Comparison of ENCODE assay signal across 8 mouse cellular contexts in the genomic region with DNA sequence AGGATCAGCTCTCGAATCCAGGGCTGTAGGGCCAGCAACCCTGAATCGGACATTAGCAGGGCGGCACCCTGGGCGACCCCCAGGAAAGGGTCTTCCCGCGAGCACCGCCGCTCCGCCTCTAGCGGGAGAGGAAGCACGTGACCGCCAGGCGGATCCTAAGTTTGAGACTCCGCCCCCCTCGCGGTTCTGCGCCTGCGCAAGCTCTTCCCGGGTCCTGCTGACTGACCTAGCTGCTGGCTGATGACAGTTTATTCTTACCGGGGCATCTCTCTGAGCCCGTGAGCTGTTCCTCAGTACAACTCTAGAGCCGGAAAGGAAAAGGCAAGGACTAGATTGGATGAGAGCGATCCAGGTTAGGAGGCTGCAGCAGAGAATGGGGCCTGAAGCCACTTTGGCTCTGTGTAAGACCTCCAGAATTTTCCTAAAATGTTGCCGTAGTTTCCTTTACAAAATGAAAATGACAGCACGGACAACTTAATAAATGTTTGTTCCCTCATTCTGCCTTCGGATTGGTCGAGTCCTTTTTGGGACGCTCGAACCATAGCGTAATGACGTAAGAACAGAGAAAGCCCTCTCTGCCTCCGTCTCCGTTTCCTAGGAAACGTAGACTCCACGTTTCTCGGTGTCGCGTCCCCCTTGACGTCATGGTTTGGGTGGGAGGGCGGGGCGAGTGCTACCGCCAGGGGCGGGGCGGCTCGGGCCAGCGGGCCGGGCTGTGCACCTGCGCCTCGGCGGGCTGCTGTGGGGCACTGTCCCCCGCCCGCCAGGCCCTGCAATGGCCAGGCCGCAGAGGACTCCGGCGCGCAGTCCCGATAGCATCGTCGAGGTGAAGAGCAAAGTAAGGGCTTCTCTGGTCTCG. TPM values are rescaled to one million over a fixed set of nuclear protein-coding genes. Genes with fewer than 3 reads are reported as not detected.
A peak's percentile ranks its signal among the peaks of the same experiment; 100 is the strongest.
DNase-seq lines count a peak whose midpoint lies in the region; ATAC-seq and TF ChIP-seq lines count a peak whose summit lies in the region.

A gene (minus strand): TSS at position 137 of the 859 bp plus-strand sequence.
A gene (plus strand): TSS at position 183 of the 859 bp plus-strand sequence.

- H3K9me3 ChIP-seq in MEL (replicated peaks; ENCODE audit: insufficient read depth, low read length) = no peaks in the 10 kb centered on the region
- H3K9me3 ChIP-seq in lung, embryonic 16.5 days (ENCODE audit: control insufficient read depth, low read length) = no peaks in the 10 kb centered on the region

- H3K9ac ChIP-seq in MEL (ENCODE audit: control insufficient read depth, low read depth, low read length, poor library complexity, severe bottlenecking) = peak within 1 kb of the TSS; percentile 92
- H3K9ac ChIP-seq in lung, embryonic 16.5 days (ENCODE audit: low read length) = peak within 1 kb of the TSS; percentile 77

- H3K79me2 ChIP-seq in MEL (ENCODE audit: control insufficient read depth, insufficient read depth, low read length, poor library complexity) = peaks cover 5% of the 10 kb centered on the region

- no peak for TF ChIP-seq EP300 in MEL (IDR thresholded peaks at IDR 0.05; ENCODE audit: low read depth in 1 of 2, low read length in 2 of 2)

- H3K36me3 ChIP-seq in MEL (ENCODE audit: control insufficient read depth in 1 of 2, insufficient read depth in 2 of 2, low read length in 2 of 2) = peaks cover 0 to 3% of the 10 kb centered on the region in 2 experiments; a peak in 2 of 4 replicates
- H3K36me3 ChIP-seq in lung, embryonic 16.5 days (ENCODE audit: control insufficient read depth, insufficient read depth, low read length) = peaks cover 11% of the 10 kb centered on the region

- peak in 1 of 2 experiments; percentile 74; a peak in 3 of 4 replicates for TF ChIP-seq POLR2A in MEL (IDR thresholded peaks at IDR 0.05; ENCODE audit: control insufficient read depth in 1 of 2, insufficient read depth in 1 of 2, low read depth in 1 of 2, low read length in 2 of 2, poor library complexity in 1 of 2)
- peak; percentile 85 for TF ChIP-seq POLR2A in cerebellum, adult 2 months (IDR thresholded peaks at IDR 0.05; ENCODE audit: borderline replicate concordance, insufficient read depth, low read length)

- peak; percentile 71 to 78 for ATAC-seq in hematopoietic stem cell, adult 5-6 weeks (replicated peaks in 1 of 2; ENCODE audit: insufficient read depth in 1 of 2, low FRiP score in 2 of 2, low TSS enrichment in 1 of 2, low read depth in 1 of 2, poor library complexity in 2 of 2, severe bottlenecking in 2 of 2)
- ATAC-seq in lung, embryonic 16.5 days (ENCODE audit: low read depth) = peak; percentile 87

- WGBS in cerebellum, adult 2 months = under 1% methylated on average over 60 of the region's 60 CpGs
- WGBS in lung, embryonic 16.5 days = under 1% methylated on average over 60 of the region's 60 CpGs

- peaks cover 2 to 10% of the 10 kb centered on the region in 2 experiments; a peak in 3 of 4 replicates for H3K4me1 ChIP-seq in MEL (ENCODE audit: control insufficient read depth in 1 of 2, insufficient read depth in 2 of 2, low read length in 2 of 2)
- peaks cover 45% of the 10 kb centered on the region for H3K4me1 ChIP-seq in cerebellum, adult 2 months (ENCODE audit: control insufficient read depth, insufficient read depth, low read length)
- H3K4me1 ChIP-seq in lung, embryonic 16.5 days (replicated peaks; ENCODE audit: control insufficient read depth, insufficient read depth, low read length) = peaks cover 15% of the 10 kb centered on the region

- peak; percentile 95 for DNase-seq in MEL (ENCODE audit: low read depth, low spot score)
- DNase-seq in cerebellum, adult 2 months = peak; percentile 93 to 96
- DNase-seq in forelimb bud, embryonic 11.5 days (ENCODE audit: low read depth, low spot score) = peak; percentile 95
- peak; percentile 88 for DNase-seq in layer of hippocampus, adult 9-10 months (ENCODE audit: low spot score)
- peak; percentile 90 for DNase-seq in ovary, postnatal 10 days (ENCODE audit: low spot score)
- DNase-seq in thymus, postnatal 10 days (ENCODE audit: low spot score in 2 of 2) = peak; percentile 89 to 98

- no peak for TF ChIP-seq CTCF in MEL (IDR thresholded peaks at IDR 0.05 in 2 of 3, conservative IDR thresholded peaks at IDR 0.05 in 1 of 3; ENCODE audit: control insufficient read depth in 1 of 3, insufficient read depth in 1 of 3, low read depth in 2 of 3, low read length in 3 of 3, poor library complexity in 1 of 3, severe bottlenecking in 1 of 3)
- no peak for TF ChIP-seq CTCF in cerebellum, adult 2 months (IDR thresholded peaks at IDR 0.05; ENCODE audit: borderline replicate concordance, insufficient read depth, low read depth, low read length)

- peak within 1 kb of the TSS; percentile 80 to 95 for H3K4me3 ChIP-seq in MEL (ENCODE audit: control insufficient read depth in 1 of 2, insufficient read depth in 1 of 2, low read depth in 2 of 2, low read length in 2 of 2)
- peak within 1 kb of the TSS; percentile 99 for H3K4me3 ChIP-seq in cerebellum, adult 2 months (replicated peaks; ENCODE audit: insufficient read depth, low read depth, low read length)
- peak within 1 kb of the TSS; percentile 83 for H3K4me3 ChIP-seq in lung, embryonic 16.5 days (ENCODE audit: low read length)

- no peak for TF ChIP-seq RAD21 in MEL (IDR thresholded peaks at IDR 0.05; ENCODE audit: low read depth, low read length)

- no peaks in the 10 kb centered on the region for H3K27me3 ChIP-seq in MEL (ENCODE audit: control insufficient read depth in 1 of 2, insufficient read depth in 2 of 2, low read length in 2 of 2)
- no peaks in the 10 kb centered on the region for H3K27me3 ChIP-seq in cerebellum, adult 2 months (ENCODE audit: control insufficient read depth, insufficient read depth, low read length)
- H3K27me3 ChIP-seq in lung, embryonic 16.5 days (ENCODE audit: control insufficient read depth, insufficient read depth, low read depth, low read length) = no peaks in the 10 kb centered on the region

- H3K27ac ChIP-seq in MEL (ENCODE audit: control insufficient read depth, low read depth, low read length) = peak within 1 kb of the TSS; percentile 95
- H3K27ac ChIP-seq in cerebellum, adult 2 months (ENCODE audit: insufficient read depth, low read length) = peak within 1 kb of the TSS; percentile 98
- H3K27ac ChIP-seq in lung, embryonic 16.5 days (ENCODE audit: low read length) = peak within 1 kb of the TSS; percentile 94

- H3K4me2 ChIP-seq in lung, embryonic 16.5 days (ENCODE audit: low read depth, low read length) = peak within 1 kb of the TSS; percentile 93

TF ChIP-seq in MEL, 35 proteins besides CTCF, POLR2A, EP300 and RAD21 (continues in another document):
- TF ChIP-seq JUND (IDR thresholded peaks at IDR 0.05; ENCODE audit: low read depth, low read length) (no peak), CHD1 (IDR thresholded peaks at IDR 0.05; ENCODE audit: low read depth, low read length) (peak; percentile 96; the same call in 1 of the 2 replicates), BHLHE40 (IDR thresholded peaks at IDR 0.05; ENCODE audit: borderline replicate concordance, low read depth, low read length) (0 out of 2 replicates have a peak, but pooled peaks have one; percentile 43), SMC3 (IDR thresholded peaks at IDR 0.05; ENCODE audit: low read depth, low read length) (peak; percentile 4; the same call in 1 of the 2 replicates), TAL1 (IDR thresholded peaks at IDR 0.05; ENCODE audit: low read length) (no peak), MAFK (IDR thresholded peaks at IDR 0.05; ENCODE audit: borderline replicate concordance, low read depth, low read length) (no peak), ETS1 (IDR thresholded peaks at IDR 0.05; ENCODE audit: low read depth, low read length) (peak; percentile 41; the same call in 1 of the 2 replicates), MAX (IDR thresholded peaks at IDR 0.05; ENCODE audit: low read length) (peak; percentile 91), ZMIZ1 (IDR thresholded peaks at IDR 0.05; ENCODE audit: low read depth, low read length) (0 out of 2 replicates have a peak, but pooled peaks have one; percentile 39), CHD2 (IDR thresholded peaks at IDR 0.05; ENCODE audit: low read length) (no peak), NELFE (IDR thresholded peaks at IDR 0.05; ENCODE audit: low read depth, low read length) (peak; percentile 84), GATA1 (IDR thresholded peaks at IDR 0.05; ENCODE audit: low read depth, low read length) (no peak), TCF12 (IDR thresholded peaks at IDR 0.05; ENCODE audit: low read depth, low read length) (peak; percentile 31; the same call in 1 of the 2 replicates), E2F4 (IDR thresholded peaks at IDR 0.05; ENCODE audit: borderline replicate concordance, low read depth, low read length) (0 out of 2 replicates have a peak, but pooled peaks have one; percentile 49), POLR2AphosphoS2 (IDR thresholded peaks at IDR 0.05; ENCODE audit: low read length) (peak; percentile 38; the same call in 1 of the 2 replicates), ZNF384 (IDR thresholded peaks at IDR 0.05; ENCODE audit: low read depth, low read length) (no peak), MYB (IDR thresholded peaks at IDR 0.05; ENCODE audit: low read depth, low read length) (no peak), MXI1 (IDR thresholded peaks at IDR 0.05; ENCODE audit: low read depth, low read length) (peak; percentile 76), ZKSCAN1 (IDR thresholded peaks at IDR 0.05; ENCODE audit: low read depth, low read length) (no peak), GABPA (IDR thresholded peaks at IDR 0.05; ENCODE audit: low read depth, low read length) (no peak), KAT2A (conservative IDR thresholded peaks at IDR 0.05; ENCODE audit: low read depth, low read length) (no peak), NRF1 (IDR thresholded peaks at IDR 0.05; ENCODE audit: insufficient read depth, low read depth, low read length, poor library complexity, severe bottlenecking) (peak; percentile 87), UBTF (IDR thresholded peaks at IDR 0.05; ENCODE audit: borderline replicate concordance, insufficient read depth, low read depth, low read length) (no peak)

RNA-seq across cellular contexts. Expression of the first gene that starts in this region (rescaled TPM):
- total RNA-seq in MEL (2012; rRNA removed) = 7.5 and 9.3 TPM in 2 replicates
- polyA plus RNA-seq in MEL (2012; ENCODE audit: insufficient read depth in 1 of 2, insufficient read length in 2 of 2, low read depth in 1 of 2, low replicate concordance in 2 of 2, missing spikeins in 1 of 2) = 10 to 100 TPM in 1 of 2 experiments, not detected in 1; 53.9 TPM
- 56.3 and 56.8 TPM in 2 replicates for polyA plus RNA-seq in cerebellum, adult 2 months (2012; rRNA removed)
- total RNA-seq in hematopoietic stem cell, adult 5-6 weeks (2017) = 13.9 and 26.7 TPM in 2 replicates
- 69.1 and 71.3 TPM in 2 replicates for polyA plus RNA-seq in lung, embryonic 16.5 days (2015; fragmentation: Nextera tagmentation; extraction: Ambion mirVana)

RNA-seq across cellular contexts. Expression of the second gene that starts in this region (rescaled TPM):
- 12.3 and 13.7 TPM in 2 replicates for total RNA-seq in MEL (2012; rRNA removed)
- 10 to 100 TPM in 1 of 2 experiments, not detected in 1; 20.5 TPM for polyA plus RNA-seq in MEL (2012; ENCODE audit: insufficient read depth in 1 of 2, insufficient read length in 2 of 2, low read depth in 1 of 2, low replicate concordance in 2 of 2, missing spikeins in 1 of 2)
- polyA plus RNA-seq in cerebellum, adult 2 months (2012; rRNA removed) = 128 and 137 TPM in 2 replicates
- 22.8 and 66.2 TPM in 2 replicates for total RNA-seq in hematopoietic stem cell, adult 5-6 weeks (2017)
- polyA plus RNA-seq in lung, embryonic 16.5 days (2015; fragmentation: Nextera tagmentation; extraction: Ambion mirVana) = 15.2 and 17.6 TPM in 2 replicates

Comparison
In these comparisons a context has a peak if more than half of its experiments do, and no peak if none do; other contexts are left out.
1. Peak in every context shown above with its lines: DNase-seq, ATAC-seq, H3K4me3 ChIP-seq and H3K27ac ChIP-seq.